Mouse (Mus musculus): ENCODE measurements around the gene Trabd.

DNA sequence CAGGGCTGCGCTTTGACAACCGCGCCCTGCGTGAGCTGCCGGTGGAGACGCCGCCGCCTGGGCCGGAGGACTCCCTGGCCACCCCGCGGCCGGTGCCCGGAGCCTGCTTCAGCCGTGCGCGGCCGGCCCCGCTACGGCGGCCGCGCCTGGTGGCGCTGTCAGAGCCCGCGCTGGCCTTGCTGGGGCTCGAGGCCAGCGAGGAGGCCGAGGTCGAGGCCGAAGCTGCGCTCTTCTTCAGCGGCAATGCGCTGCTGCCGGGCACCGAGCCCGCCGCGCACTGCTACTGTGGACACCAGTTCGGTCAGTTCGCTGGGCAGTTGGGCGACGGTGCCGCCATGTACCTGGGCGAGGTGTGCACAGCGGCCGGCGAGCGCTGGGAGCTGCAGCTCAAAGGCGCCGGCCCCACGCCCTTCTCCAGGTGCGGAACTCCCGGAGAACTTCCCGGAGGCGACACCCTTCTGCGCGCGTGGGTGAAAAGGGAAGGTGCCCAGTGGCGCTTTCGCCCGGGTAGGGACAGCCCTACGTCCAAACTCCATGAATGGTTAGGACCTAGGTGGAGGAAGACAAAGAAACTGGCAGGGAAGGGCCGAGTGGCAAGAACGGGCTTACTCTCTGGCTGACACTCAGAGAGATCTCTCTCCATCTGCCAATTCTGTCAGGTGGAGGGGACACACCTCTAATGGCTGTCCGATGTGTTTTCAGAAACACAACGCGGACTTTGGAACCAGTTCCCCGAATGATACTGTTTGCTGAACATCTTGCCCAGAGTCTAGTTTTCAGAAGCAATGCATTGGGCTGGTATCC lies 14.5 kb downstream of the Trabd start:
- TF ChIP-seq POLR2A (IDR thresholded peaks at IDR 0.05; ENCODE audit: borderline replicate concordance, insufficient read depth, low read length) (no peak), CTCF (IDR thresholded peaks at IDR 0.05; ENCODE audit: borderline replicate concordance, insufficient read depth, low read depth, low read length) (no peak)
